Mouse (Mus musculus): ENCODE data around the gene Inip. TPM values are rescaled to one million over a fixed set of nuclear protein-coding genes. Genes with fewer than 3 reads are reported as not detected.
A peak's percentile ranks its signal among the peaks of the same experiment; 100 is the strongest.

The Inip gene
- polyA plus RNA-seq, 1 experiment, result 19.8 TPM

- H3K4me1 ChIP-seq (ENCODE audit: control insufficient read depth, insufficient read depth, low read length), result no peaks in the 10 kb centered on the region; the same call in 1 of the 2 replicates
- H3K4me3 ChIP-seq (ENCODE audit: insufficient read depth, low read length), result no peak overlapping the region
- no peak overlapping the region for H3K27ac ChIP-seq (ENCODE audit: insufficient read depth, low read length)
- TF ChIP-seq POLR2A (IDR thresholded peaks at IDR 0.05; ENCODE audit: low read depth, low read length) (no peak), CTCF (IDR thresholded peaks at IDR 0.05; ENCODE audit: borderline replicate concordance, insufficient read depth, low read length) (no peak)
Measured at GRCm38 (mm10) chr4:59785412-59785811, 16.0 kb downstream of the Inip start.

- Histone ChIP-seq H3K4me1 (ENCODE audit: control insufficient read depth, insufficient read depth, low read length) (no peaks in the 10 kb centered on the region; the same call in 1 of the 2 replicates), H3K4me3 (ENCODE audit: insufficient read depth, low read length) (peak overlapping the region; percentile 94), H3K27ac (ENCODE audit: insufficient read depth, low read length) (no peak overlapping the region)
- peak; percentile 57 for TF ChIP-seq POLR2A (IDR thresholded peaks at IDR 0.05; ENCODE audit: low read depth, low read length)
- no peak for TF ChIP-seq CTCF (IDR thresholded peaks at IDR 0.05; ENCODE audit: borderline replicate concordance, insufficient read depth, low read length)
Measured at GRCm38 (mm10) chr4:59783685-59784279, 17.6 kb downstream of the Inip start.

- Histone ChIP-seq H3K4me1 (ENCODE audit: control insufficient read depth, insufficient read depth, low read length) (no peaks in the 10 kb centered on the region; the same call in 1 of the 2 replicates), H3K27ac (ENCODE audit: insufficient read depth, low read length) (no peak overlapping the region), H3K4me3 (ENCODE audit: insufficient read depth, low read length) (peak overlapping the region; percentile 94)
- TF ChIP-seq CTCF (IDR thresholded peaks at IDR 0.05; ENCODE audit: borderline replicate concordance, insufficient read depth, low read length) (no peak), POLR2A (IDR thresholded peaks at IDR 0.05; ENCODE audit: low read depth, low read length) (no peak)
Measured at GRCm38 (mm10) chr4:59782853-59783684, 18.3 kb downstream of the Inip start.

GRCm38 (mm10) chr4:59780568-59780967 is 20.8 kb downstream of the Inip start:
- H3K27ac ChIP-seq (ENCODE audit: insufficient read depth, low read length), result no peak overlapping the region
- H3K4me3 ChIP-seq (ENCODE audit: insufficient read depth, low read length), result no peak overlapping the region
- H3K4me1 ChIP-seq (ENCODE audit: control insufficient read depth, insufficient read depth, low read length), result no peaks in the 10 kb centered on the region; the same call in 1 of the 2 replicates
- TF ChIP-seq CTCF (IDR thresholded peaks at IDR 0.05; ENCODE audit: borderline replicate concordance, insufficient read depth, low read length), result no peak
- TF ChIP-seq POLR2A (IDR thresholded peaks at IDR 0.05; ENCODE audit: low read depth, low read length), result no peak

GRCm38 (mm10) chr4:59777828-59778227 is 23.6 kb downstream of the Inip start:
- Histone ChIP-seq H3K4me3 (ENCODE audit: insufficient read depth, low read length) (no peak overlapping the region), H3K4me1 (ENCODE audit: control insufficient read depth, insufficient read depth, low read length) (no peaks in the 10 kb centered on the region; the same call in 1 of the 2 replicates), H3K27ac (ENCODE audit: insufficient read depth, low read length) (no peak overlapping the region)
- TF ChIP-seq POLR2A (IDR thresholded peaks at IDR 0.05; ENCODE audit: low read depth, low read length), result no peak
- no peak for TF ChIP-seq CTCF (IDR thresholded peaks at IDR 0.05; ENCODE audit: borderline replicate concordance, insufficient read depth, low read length)

GRCm38 (mm10) chr4:59772171-59772879 is 29.1 kb downstream of the Inip start:
- H3K4me1 ChIP-seq (ENCODE audit: control insufficient read depth, insufficient read depth, low read length), result no peaks in the 10 kb centered on the region
- no peak for TF ChIP-seq POLR2A (IDR thresholded peaks at IDR 0.05; ENCODE audit: low read depth, low read length)
- TF ChIP-seq CTCF (IDR thresholded peaks at IDR 0.05; ENCODE audit: borderline replicate concordance, insufficient read depth, low read length), result no peak

GRCm38 (mm10) chr4:59767717-59768116 is 33.7 kb downstream of the Inip start:
- H3K4me1 ChIP-seq (ENCODE audit: control insufficient read depth, insufficient read depth, low read length), result peaks cover 4% of the 10 kb centered on the region
- no peak overlapping the region for H3K4me3 ChIP-seq (ENCODE audit: insufficient read depth, low read length)
- no peak overlapping the region; the same call in 1 of the 2 replicates for H3K27ac ChIP-seq (ENCODE audit: insufficient read depth, low read length)
- TF ChIP-seq POLR2A (IDR thresholded peaks at IDR 0.05; ENCODE audit: low read depth, low read length), result no peak

More at GRCm38 (mm10) chr4:59772171-59772879, 29.1 kb downstream of the Inip start:
- Histone ChIP-seq H3K4me3 (ENCODE audit: insufficient read depth, low read length) (no peak overlapping the region), H3K27ac (ENCODE audit: insufficient read depth, low read length) (no peak overlapping the region)

GRCm38 (mm10) chr4:59765385-59766005 is 35.9 kb downstream of the Inip start:
- peaks cover 6% of the 10 kb centered on the region for H3K4me1 ChIP-seq (ENCODE audit: control insufficient read depth, insufficient read depth, low read length)
- no peak overlapping the region for H3K4me3 ChIP-seq (ENCODE audit: insufficient read depth, low read length)
- H3K27ac ChIP-seq (ENCODE audit: insufficient read depth, low read length), result no peak overlapping the region
- TF ChIP-seq POLR2A (IDR thresholded peaks at IDR 0.05; ENCODE audit: low read depth, low read length), result no peak
- TF ChIP-seq CTCF (IDR thresholded peaks at IDR 0.05; ENCODE audit: borderline replicate concordance, insufficient read depth, low read length), result no peak

- Histone ChIP-seq H3K4me1 (ENCODE audit: control insufficient read depth, insufficient read depth, low read length) (peaks cover 9% of the 10 kb centered on the region), H3K27ac (ENCODE audit: insufficient read depth, low read length) (no peak overlapping the region), H3K4me3 (ENCODE audit: insufficient read depth, low read length) (no peak overlapping the region)
- TF ChIP-seq CTCF (IDR thresholded peaks at IDR 0.05; ENCODE audit: borderline replicate concordance, insufficient read depth, low read length) (no peak), POLR2A (IDR thresholded peaks at IDR 0.05; ENCODE audit: low read depth, low read length) (no peak)
Measured at GRCm38 (mm10) chr4:59764950-59765349, 36.4 kb downstream of the Inip start.

Data from embryonic fibroblast, embryonic 13.5 days (primary cell).